Mouse (Mus musculus) forebrain, postnatal 0 days (tissue): ENCODE measurements around the gene Fance. TPM values are rescaled to one million over a fixed set of nuclear protein-coding genes. Genes with fewer than 3 reads are reported as not detected.
"Not testable (repeated sequence)": the region's sequence is repeated elsewhere in the genome, so short reads cannot be mapped to it uniquely, and the experiment has no call there.

Source experiments
- ATAC-seq: fragments of 200-750 bp; cut with Nextera tagmentation; 2 replicates; pipeline ENCODE4 v1.8.0; 2017; ENCODE audit warnings: mild to moderate bottlenecking, moderate library complexity
- DNase-seq: peaks from one replicate; pipeline ENCODE4 v3.0.0-alpha.2; 2015
- H3K27ac ChIP-seq: fragments of 300-500 bp; sonication (generic); 2 replicates; pipeline ENCODE4 v1.5.1; 2014; ENCODE audit warnings: low read depth, mild to moderate bottlenecking, antibody characterized with exemption, low read length, moderate library complexity, mixed read lengths
- H3K27me3 ChIP-seq: fragments of 300-500 bp; sonication (generic); 2 replicates; pipeline ENCODE4 v1.6.1; 2014; ENCODE audit warnings: mild to moderate bottlenecking, low read length, mixed read lengths; ENCODE audit not compliant: insufficient read depth
- H3K36me3 ChIP-seq: fragments of 300-500 bp; sonication (generic); 2 replicates; pipeline ENCODE4 v1.6.1; 2014; ENCODE audit warnings: mild to moderate bottlenecking, moderate library complexity; ENCODE audit not compliant: insufficient read depth
- H3K4me1 ChIP-seq: fragments of 300-500 bp; sonication (generic); 2 replicates; pipeline ENCODE4 v1.6.1; 2014; ENCODE audit warnings: antibody characterized with exemption; ENCODE audit not compliant: insufficient read depth
- H3K4me2 ChIP-seq: fragments of 300-500 bp; sonication (generic); 2 replicates; pipeline ENCODE4 v1.6.1; 2014; ENCODE audit warnings: low read depth, mild to moderate bottlenecking, moderate library complexity
- H3K4me3 ChIP-seq: fragments of 300-500 bp; sonication (generic); 2 replicates; pipeline ENCODE4 v1.5.1; 2014; ENCODE audit warnings: low read depth, low read length, mixed read lengths
- H3K9ac ChIP-seq: fragments of 300-500 bp; sonication (generic); 2 replicates; pipeline ENCODE4 v1.6.1; 2014; ENCODE audit warnings: mild to moderate bottlenecking
- H3K9me3 ChIP-seq: fragments of 300-500 bp; sonication (generic); 2 replicates; pipeline ENCODE4 v1.6.1; 2016; ENCODE audit warnings: low read length
- CTCF ChIP-seq: sonication (generic); IDR thresholded peaks from 2 replicates; pipeline ENCODE4 v1.5.1; 2016; ENCODE audit warnings: antibody characterized with exemption, control low read depth, low read depth
- WGBS: fragments of 180-500 bp; shearing (Covaris S2); extraction: QIAGEN DNeasy Blood & Tissue Kit; methylation state at CpG from one replicate; pipeline ENCODE4 v1.1.7; 2014; 5-methylcytosine and 5-hydroxymethylcytosine counted together
- polyA plus RNA-seq: library from polyadenylated mRNA; unstranded; fragments of >200 nt; fragmentation: Nextera tagmentation; extraction: Ambion mirVana; gene quantifications from 2 replicates; pipeline ENCODE4 v1.2.1, GENCODE M21; 2015
- total RNA-seq: library from RNA; depleted of rRNA; stranded (reverse); fragments of >200 nt; gene quantifications from 2 replicates; pipeline ENCODE4 v1.2.3, GENCODE M21; 2014

Fance gene
- total and polyA plus RNA-seq, 2 experiments from 2014 or later, result 31.2 to 35.2 TPM

DNA sequence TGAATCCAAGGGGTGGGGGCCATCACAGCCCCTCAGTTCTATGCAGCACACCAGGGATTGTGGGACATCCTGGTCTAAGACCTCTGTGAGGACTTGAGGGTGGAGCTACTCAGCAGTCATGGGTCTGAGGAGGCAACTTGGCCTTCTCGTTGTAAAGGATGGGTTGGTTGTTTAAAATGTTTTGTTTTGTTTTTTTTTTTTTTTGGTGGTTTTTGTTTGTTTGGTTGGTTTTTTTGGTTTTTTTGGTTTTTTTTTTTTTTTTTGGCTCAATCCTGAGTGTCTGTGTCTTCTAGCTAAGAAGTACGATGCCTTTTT lies 16.9 kb downstream of the Fance start:
- peak overlapping the region; percentile 79 for H3K4me2 ChIP-seq
- DNase-seq, result no peak
- WGBS, result 27% methylated on average over 2 of the region's 2 CpGs
- no peaks in the 10 kb centered on the region for H3K9me3 ChIP-seq
- peaks cover 14% of the 10 kb centered on the region for H3K4me1 ChIP-seq
- no peaks in the 10 kb centered on the region for H3K27me3 ChIP-seq
- no peak for ATAC-seq
- 0 out of 2 replicates have a peak overlapping the region, but pooled peaks have one; percentile 93 for H3K9ac ChIP-seq
- no peak for TF ChIP-seq CTCF
- no peak overlapping the region for H3K27ac ChIP-seq
- no peak overlapping the region for H3K4me3 ChIP-seq
- peaks cover 18% of the 10 kb centered on the region for H3K36me3 ChIP-seq

DNA sequence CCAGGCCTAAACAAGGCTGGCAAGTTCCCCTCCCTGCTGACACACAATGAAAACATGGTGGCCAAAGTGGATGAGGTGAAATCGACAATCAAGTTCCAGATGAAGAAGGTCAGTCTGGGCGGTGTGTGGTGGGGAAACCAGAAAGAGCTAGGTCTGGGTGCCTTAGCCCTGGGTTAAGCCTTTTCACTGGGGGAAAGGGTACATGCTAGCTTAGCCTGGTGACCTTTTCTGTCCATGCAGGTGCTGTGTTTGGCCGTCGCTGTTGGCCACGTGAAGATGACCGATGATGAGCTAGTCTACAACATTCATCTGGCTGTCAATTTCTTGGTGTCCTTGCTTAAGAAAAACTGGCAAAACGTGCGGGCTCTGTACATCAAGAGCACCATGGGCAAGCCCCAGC lies 17.3 kb downstream of the Fance start:
- H3K9me3 ChIP-seq, H3K4me3 ChIP-seq, H3K4me2 ChIP-seq, DNase-seq, H3K9ac ChIP-seq, H3K27me3 ChIP-seq, H3K27ac ChIP-seq, ATAC-seq: not testable (repeated sequence)
- Histone ChIP-seq H3K36me3 (peaks cover 18% of the 10 kb centered on the region), H3K4me1 (peaks cover 14% of the 10 kb centered on the region)
- WGBS, result 57% methylated on average over 6 of the region's 8 CpGs

DNA sequence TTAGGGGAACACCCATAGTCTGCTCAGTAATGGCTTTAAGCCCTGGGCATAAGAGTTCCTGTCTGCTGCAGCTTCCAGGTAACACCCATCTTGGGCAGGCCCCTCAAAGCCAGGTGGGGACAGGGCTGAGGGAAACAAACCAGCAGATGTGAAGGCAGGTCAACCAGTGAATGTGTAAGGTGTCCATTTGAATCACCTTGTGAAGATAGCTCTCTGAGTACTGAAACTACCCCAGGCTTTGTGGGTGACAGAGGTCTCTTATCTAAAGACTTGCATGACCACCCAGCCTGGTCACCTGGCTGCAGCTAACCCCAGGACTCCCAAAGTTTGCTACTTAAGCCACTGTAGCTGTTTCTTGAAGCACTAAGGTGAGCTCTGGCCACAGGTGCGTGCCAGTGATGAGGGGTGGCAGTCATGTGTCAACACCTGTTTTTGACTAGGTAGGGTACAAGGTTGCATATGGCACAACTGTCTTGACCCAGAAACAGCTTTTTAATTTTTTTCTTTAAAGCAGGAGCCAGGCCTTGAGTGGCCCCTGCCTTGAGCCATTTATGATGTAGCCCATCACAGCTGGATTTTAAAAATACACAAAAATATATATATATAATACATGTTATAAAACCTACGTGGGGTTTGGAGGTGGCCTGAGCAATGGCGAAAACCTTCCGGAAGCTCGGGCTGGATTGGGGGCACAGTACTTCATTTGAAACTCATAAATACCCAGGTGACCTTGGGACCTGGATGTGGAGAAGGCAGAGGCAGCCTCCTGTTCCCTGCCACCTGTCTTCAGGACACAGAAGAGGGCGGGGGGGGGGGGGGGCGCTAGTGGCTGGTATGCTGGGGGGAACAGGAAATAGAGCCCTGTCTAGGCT lies 18.2 kb downstream of the Fance start:
- Histone ChIP-seq H3K4me3 (no peak overlapping the region), H3K4me1 (peaks cover 14% of the 10 kb centered on the region), H3K27ac (no peak overlapping the region), H3K9me3 (no peaks in the 10 kb centered on the region), H3K4me2 (no peak overlapping the region), H3K27me3 (no peaks in the 10 kb centered on the region), H3K36me3 (peaks cover 18% of the 10 kb centered on the region), H3K9ac (no peak overlapping the region)
- ATAC-seq (no peak), DNase-seq (no peak)
- WGBS, result 38% methylated on average over 6 of the region's 7 CpGs
- TF ChIP-seq CTCF, result no peak

DNA sequence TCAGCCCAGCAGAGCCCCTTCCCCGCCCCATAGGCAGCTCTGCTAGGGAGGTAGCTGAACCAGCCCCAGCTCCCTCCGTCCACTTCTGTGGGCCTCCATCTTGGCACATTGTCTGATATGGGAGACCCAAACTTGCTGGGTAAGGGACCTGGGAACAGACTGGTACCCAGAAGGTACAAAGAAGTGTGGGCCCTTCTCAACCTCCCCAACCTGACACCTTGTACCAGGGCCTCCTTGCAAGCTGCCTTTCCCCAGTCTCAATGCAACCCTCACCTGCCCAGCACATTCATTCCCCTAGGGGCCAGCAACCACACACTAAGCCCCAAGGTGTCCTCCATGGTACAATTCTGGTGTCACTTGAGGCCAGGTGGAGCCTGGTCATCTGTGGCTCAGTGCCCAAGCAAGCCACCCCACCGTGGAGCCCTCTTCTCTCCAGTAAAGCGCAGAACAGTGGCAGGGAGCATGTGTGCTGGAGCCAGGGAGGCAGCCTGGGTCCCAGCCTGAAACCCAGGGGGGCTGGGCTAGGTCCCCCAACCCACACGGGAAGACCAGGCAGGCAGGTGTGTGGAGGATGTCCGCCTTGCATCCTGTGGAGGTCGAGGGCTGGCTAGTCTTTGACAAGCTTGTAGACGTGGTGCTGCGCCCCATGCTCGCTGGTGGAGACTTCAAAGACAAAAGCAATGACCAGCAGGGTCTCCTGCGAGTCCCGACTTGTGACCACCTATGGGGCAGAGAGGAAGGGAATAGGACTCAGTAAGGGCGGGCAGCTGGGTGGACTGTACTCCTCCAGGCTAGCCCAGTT lies 19.0 kb downstream of the Fance start:
- no peaks in the 10 kb centered on the region for H3K27me3 ChIP-seq
- H3K4me3 ChIP-seq, result no peak overlapping the region
- H3K4me2 ChIP-seq, result no peak overlapping the region
- peaks cover 14% of the 10 kb centered on the region for H3K4me1 ChIP-seq
- no peak for DNase-seq
- no peak for TF ChIP-seq CTCF
- WGBS, result 53% methylated on average over 13 of the region's 13 CpGs
- no peak for ATAC-seq
- H3K27ac ChIP-seq, result no peak overlapping the region
- no peaks in the 10 kb centered on the region for H3K9me3 ChIP-seq
- H3K36me3 ChIP-seq, result peaks cover 18% of the 10 kb centered on the region
- H3K9ac ChIP-seq, result no peak overlapping the region

DNA sequence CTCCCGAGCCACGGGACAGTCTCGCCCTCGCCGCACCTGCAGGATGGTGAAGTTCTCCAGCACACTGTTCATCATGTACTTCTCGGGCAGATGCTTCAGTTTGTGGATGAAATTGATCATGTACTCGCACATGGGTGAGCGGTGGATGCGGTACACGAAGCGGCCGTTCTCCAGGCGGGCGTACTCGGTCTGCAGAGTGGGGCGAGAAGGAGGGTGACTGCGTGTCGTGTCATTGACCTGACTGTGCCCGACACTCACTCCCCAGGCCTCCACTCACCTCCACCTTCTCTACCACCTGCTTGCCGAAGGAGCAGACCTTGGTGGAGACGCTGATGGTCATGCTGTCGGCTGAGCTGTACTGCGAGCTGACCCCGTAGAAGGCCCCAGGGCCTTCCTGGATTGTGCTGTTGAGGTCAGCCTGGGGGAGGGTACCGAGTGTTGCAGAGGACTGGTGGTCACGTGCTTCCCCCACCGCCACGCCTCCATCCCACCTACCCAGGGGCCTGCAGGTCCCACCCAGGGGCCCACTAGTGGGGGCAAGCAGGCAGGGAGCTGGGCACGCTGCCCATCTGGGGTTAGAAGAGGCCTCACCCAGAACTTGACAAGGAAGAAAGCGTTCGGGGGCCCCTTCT lies 19.7 kb downstream of the Fance start:
- no peaks in the 10 kb centered on the region for H3K27me3 ChIP-seq
- peaks cover 18% of the 10 kb centered on the region for H3K36me3 ChIP-seq
- no peak for DNase-seq
- no peak for TF ChIP-seq CTCF
- no peak overlapping the region for H3K27ac ChIP-seq
- no peaks in the 10 kb centered on the region for H3K9me3 ChIP-seq
- no peak overlapping the region for H3K4me2 ChIP-seq
- 63% methylated on average over 31 of the region's 31 CpGs for WGBS
- no peak for ATAC-seq
- H3K4me1 ChIP-seq, result peaks cover 9% of the 10 kb centered on the region
- H3K9ac ChIP-seq, result no peak overlapping the region
- H3K4me3 ChIP-seq, result no peak overlapping the region

DNA sequence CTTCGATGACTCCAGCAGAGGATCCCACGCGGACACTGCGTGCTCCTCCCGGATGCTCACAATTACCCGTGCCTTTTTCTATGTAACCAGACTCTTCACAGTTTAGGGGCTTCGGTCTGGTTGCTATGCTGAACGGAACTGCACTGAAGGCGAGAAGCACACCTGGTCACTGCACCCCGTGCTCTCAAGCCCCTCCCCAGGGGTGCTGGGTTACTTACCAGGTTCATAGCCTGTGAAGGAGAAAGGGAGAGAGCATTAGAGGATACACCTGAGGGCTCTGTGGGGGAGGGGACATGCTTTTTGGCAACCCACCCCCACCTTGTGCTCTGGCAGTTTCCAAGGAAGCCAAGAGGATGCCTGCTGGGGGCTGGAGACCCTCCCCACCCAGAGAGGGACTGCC lies 21.9 kb downstream of the Fance start:
- no peak for ATAC-seq
- H3K4me3 ChIP-seq, result no peak overlapping the region
- no peak overlapping the region for H3K27ac ChIP-seq
- H3K27me3 ChIP-seq, result no peaks in the 10 kb centered on the region
- 74% methylated on average over 10 of the region's 10 CpGs for WGBS
- no peak for TF ChIP-seq CTCF
- no peaks in the 10 kb centered on the region for H3K9me3 ChIP-seq
- no peak overlapping the region for H3K9ac ChIP-seq
- no peaks in the 10 kb centered on the region for H3K4me1 ChIP-seq
- no peak for DNase-seq
- H3K4me2 ChIP-seq, result no peak overlapping the region
- H3K36me3 ChIP-seq, result peaks cover 10% of the 10 kb centered on the region

DNA sequence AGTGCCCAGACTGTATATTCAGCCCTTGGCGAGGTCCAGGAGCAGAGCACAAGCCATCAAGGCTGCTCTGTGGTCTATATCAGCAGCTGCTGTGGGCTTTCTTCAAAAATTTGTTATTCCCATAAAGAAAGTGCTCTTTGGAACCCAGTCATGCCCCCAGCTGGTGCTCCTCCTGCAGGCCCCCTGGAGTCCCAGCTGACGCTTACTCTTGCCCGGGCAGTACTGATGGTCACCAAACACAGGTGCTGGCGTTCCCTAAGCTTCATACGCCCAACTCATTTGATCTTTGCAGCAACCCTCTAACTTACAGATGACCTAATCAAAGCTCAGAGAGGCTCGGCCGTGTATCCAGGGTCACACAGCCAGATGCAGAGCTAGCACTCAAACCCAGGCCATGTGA lies 24.2 kb downstream of the Fance start:
- ATAC-seq (no peak), DNase-seq (no peak)
- Histone ChIP-seq H3K4me2 (no peak overlapping the region), H3K27ac (no peak overlapping the region), H3K27me3 (no peaks in the 10 kb centered on the region), H3K4me1 (0 out of 2 replicates have a peak, but pooled peaks cover 4% of the 10 kb centered on the region), H3K9ac (no peak overlapping the region), H3K36me3 (no peaks in the 10 kb centered on the region), H3K9me3 (no peaks in the 10 kb centered on the region), H3K4me3 (no peak overlapping the region)
- TF ChIP-seq CTCF, result no peak
- 90% methylated on average over 7 of the region's 7 CpGs for WGBS
